ENCODE assay signal across 8 mouse cellular contexts in genomic region chr6:125313546-125314230, GRCm38 (mm10). TPM values are rescaled to one million over a fixed set of nuclear protein-coding genes. Genes with fewer than 3 reads are reported as not detected.
A peak's percentile ranks its signal among the peaks of the same experiment; 100 is the strongest.
DNase-seq lines count a peak whose midpoint lies in the region; ATAC-seq and TF ChIP-seq lines count a peak whose summit lies in the region.

TSS of gene Ltbr (minus strand) at chr6:125313885.

- peak within 1 kb of the TSS; percentile 91 for H3K4me2 ChIP-seq in intestine, postnatal 0 days (replicated peaks; ENCODE audit: low read depth)
- H3K4me2 ChIP-seq in midbrain, postnatal 0 days (ENCODE audit: low read depth, low read length, poor library complexity, severe bottlenecking) = peak within 1 kb of the TSS; percentile 46

- no peak; the same call in 1 of the 2 replicates for TF ChIP-seq CTCF in intestine, postnatal 0 days (IDR thresholded peaks at IDR 0.05; ENCODE audit: low read depth)
- no peak for TF ChIP-seq CTCF in liver, adult 2 months (IDR thresholded peaks at IDR 0.05; ENCODE audit: low read depth, low read length)
- TF ChIP-seq CTCF in midbrain, postnatal 0 days (IDR thresholded peaks at IDR 0.05) = no peak

- peaks cover 11% of the 10 kb centered on the region; the same call in 1 of the 2 replicates for H3K79me2 ChIP-seq in liver, adult 2 months (ENCODE audit: control insufficient read depth, insufficient read depth, low read length)

- H3K9ac ChIP-seq in intestine, postnatal 0 days (ENCODE audit: low read depth, low read length) = peak within 1 kb of the TSS; percentile 91
- peak within 1 kb of the TSS; percentile 91 for H3K9ac ChIP-seq in liver, adult 2 months (ENCODE audit: low read depth, low read length)
- H3K9ac ChIP-seq in midbrain, postnatal 0 days (replicated peaks; ENCODE audit: low read length, poor library complexity, severe bottlenecking) = peak within 1 kb of the TSS; percentile 33

- H3K4me1 ChIP-seq in erythroblast, embryonic 14.5 days (ENCODE audit: control insufficient read depth) = peaks cover 3% of the 10 kb centered on the region
- peaks cover 20% of the 10 kb centered on the region for H3K4me1 ChIP-seq in intestine, postnatal 0 days (replicated peaks; ENCODE audit: control insufficient read depth, insufficient read depth, low read length)
- H3K4me1 ChIP-seq in liver, adult 2 months (ENCODE audit: control insufficient read depth, insufficient read depth, low read length) = peaks cover 33% of the 10 kb centered on the region
- H3K4me1 ChIP-seq in midbrain, postnatal 0 days (ENCODE audit: insufficient read depth, low read length) = peaks cover 8% of the 10 kb centered on the region; the same call in 1 of the 2 replicates

- H3K27me3 ChIP-seq in erythroblast, embryonic 14.5 days (ENCODE audit: control insufficient read depth) = peaks cover 21% of the 10 kb centered on the region
- no peaks in the 10 kb centered on the region for H3K27me3 ChIP-seq in intestine, postnatal 0 days (replicated peaks; ENCODE audit: control insufficient read depth, insufficient read depth, low read length)
- H3K27me3 ChIP-seq in liver, adult 2 months (ENCODE audit: control insufficient read depth, insufficient read depth, low read length) = no peaks in the 10 kb centered on the region
- H3K27me3 ChIP-seq in midbrain, postnatal 0 days (ENCODE audit: insufficient read depth, low read length) = no peaks in the 10 kb centered on the region

- no peaks in the 10 kb centered on the region; the same call in 1 of the 2 replicates for H3K36me3 ChIP-seq in erythroblast, embryonic 14.5 days (ENCODE audit: control insufficient read depth)
- peaks cover 29% of the 10 kb centered on the region for H3K36me3 ChIP-seq in intestine, postnatal 0 days (ENCODE audit: control insufficient read depth, insufficient read depth)
- peaks cover 9% of the 10 kb centered on the region; the same call in 1 of the 2 replicates for H3K36me3 ChIP-seq in liver, adult 2 months (ENCODE audit: control insufficient read depth, insufficient read depth, low read length)
- no peaks in the 10 kb centered on the region for H3K36me3 ChIP-seq in midbrain, postnatal 0 days (ENCODE audit: insufficient read depth, low read length)

- peak; percentile 84 for DNase-seq in embryo, embryonic 11 days
- DNase-seq in liver, adult 2 months (ENCODE audit: extremely low read depth, low read depth, low spot score) = peak; percentile 74
- peak; percentile 46 for DNase-seq in midbrain, postnatal 0 days (ENCODE audit: low spot score)
- DNase-seq in spleen, postnatal 14 days (ENCODE audit: low spot score in 2 of 2) = peak; percentile 20 to 21

- peak within 1 kb of the TSS; percentile 92 for H3K27ac ChIP-seq in intestine, postnatal 0 days (ENCODE audit: low read depth, low read length)
- H3K27ac ChIP-seq in liver, adult 2 months (replicated peaks; ENCODE audit: insufficient read depth, low read depth, low read length) = peak within 1 kb of the TSS; percentile 92
- no peak within 1 kb of the TSS for H3K27ac ChIP-seq in midbrain, postnatal 0 days (ENCODE audit: low read depth, low read length)

- no peaks in the 10 kb centered on the region for H3K9me3 ChIP-seq in erythroblast, embryonic 14.5 days (ENCODE audit: control insufficient read depth, low read length)
- H3K9me3 ChIP-seq in intestine, postnatal 0 days (ENCODE audit: control insufficient read depth) = no peaks in the 10 kb centered on the region
- no peaks in the 10 kb centered on the region for H3K9me3 ChIP-seq in midbrain, postnatal 0 days (ENCODE audit: low read length)

- peak; percentile 69; the same call in 1 of the 2 replicates for TF ChIP-seq POLR2A in liver, adult 2 months (IDR thresholded peaks at IDR 0.05; ENCODE audit: extremely low read depth, insufficient read depth, low read length)

- H3K4me3 ChIP-seq in erythroblast, embryonic 14.5 days (replicated peaks) = peak within 1 kb of the TSS; percentile 53
- peak within 1 kb of the TSS; percentile 76 for H3K4me3 ChIP-seq in intestine, postnatal 0 days (ENCODE audit: low read depth, low read length)
- H3K4me3 ChIP-seq in liver, adult 2 months (ENCODE audit: insufficient read depth, low read depth, low read length) = peak within 1 kb of the TSS; percentile 80
- peak within 1 kb of the TSS; percentile 31 for H3K4me3 ChIP-seq in midbrain, postnatal 0 days (ENCODE audit: low read depth, low read length)

- under 1% methylated on average over 44 of the region's 46 CpGs for WGBS in intestine, postnatal 0 days
- WGBS in liver, adult 2 months = 2% methylated on average over 45 of the region's 46 CpGs
- 5% methylated on average over 40 of the region's 46 CpGs for WGBS in midbrain, postnatal 0 days

- ATAC-seq in erythroblast, adult 5-6 weeks (replicated peaks; ENCODE audit: low FRiP score, poor library complexity, severe bottlenecking) = no peak
- peak; percentile 97 for ATAC-seq in granulocyte monocyte progenitor cell, adult 5-6 weeks (replicated peaks; ENCODE audit: poor library complexity, severe bottlenecking)
- peak; percentile 97 for ATAC-seq in intestine, postnatal 0 days
- ATAC-seq in midbrain, postnatal 0 days (ENCODE audit: low FRiP score) = peak; percentile 72

RNA-seq across cellular contexts. Expression of gene Ltbr, which starts in this region (rescaled TPM):
- 0.20 and 0.26 TPM in 2 replicates for polyA plus RNA-seq in erythroblast, embryonic 14.5 days (2012)
- 7.1 and 10.9 TPM in 2 replicates for total RNA-seq in erythroblast, adult 5-6 weeks (2015; ENCODE audit: low replicate concordance)
- 2.6 and 7.2 TPM in 2 replicates for total RNA-seq in erythroblast, adult 5-6 weeks (2017; ENCODE audit: low replicate concordance)
- total RNA-seq in granulocyte monocyte progenitor cell, adult 5-6 weeks (2014; fragmentation: Nextera tagmentation) = 36.4 and 50.3 TPM in 2 replicates
- total RNA-seq in granulocyte monocyte progenitor cell, adult 5-6 weeks (2017) = 29.9 and 36.3 TPM in 2 replicates
- polyA plus RNA-seq in intestine, postnatal 0 days (2015; fragmentation: Nextera tagmentation; extraction: Ambion mirVana) = 104 and 110 TPM in 2 replicates
- total RNA-seq in liver, adult 2 months (2014; rRNA removed) = 55.9 and 57.1 TPM in 2 replicates
- polyA plus RNA-seq in liver, adult 2 months (2012; rRNA removed) = 102 and 106 TPM in 2 replicates
- 24.4 TPM in 2 replicates for total RNA-seq in midbrain, postnatal 0 days (2014; rRNA removed)
- 14.5 and 15.7 TPM in 2 replicates for polyA plus RNA-seq in midbrain, postnatal 0 days (2015; fragmentation: Nextera tagmentation; extraction: Ambion mirVana)

Comparison
In these comparisons a context has a peak if more than half of its experiments do, and no peak if none do; other contexts are left out.
1. RNA of gene Ltbr (polyA plus RNA-seq): 104 to 110 TPM in intestine, postnatal 0 days, 102 to 106 TPM in liver, adult 2 months and 14.5 to 15.7 TPM in midbrain, postnatal 0 days; 0.20 to 0.26 TPM in erythroblast, embryonic 14.5 days; every median in the first group is over 10 times any median in the second.
2. DNase-seq: peak in every context shown above with its lines; median percentile 84 in embryo, embryonic 11 days; 74 in liver, adult 2 months; 46 in midbrain, postnatal 0 days; 20 in spleen, postnatal 14 days.
3. H3K9ac ChIP-seq: peak in every context shown above with its lines; median percentile 91 in intestine, postnatal 0 days; 91 in liver, adult 2 months; 33 in midbrain, postnatal 0 days.
4. Peak in every context shown above with its lines, with median percentiles within 50 percentile points of each other: H3K4me3 ChIP-seq.